In genomic region chr5:120611416-120611815, GRCm38 (mm10) we compare ENCODE assay signal across 8 mouse cellular contexts. TPM values are rescaled to one million over a fixed set of nuclear protein-coding genes. Genes with fewer than 3 reads are reported as not detected.
DNase-seq lines count a peak whose midpoint lies in the region; ATAC-seq and TF ChIP-seq lines count a peak whose summit lies in the region.

No protein-coding gene starts in this region.

- ATAC-seq in hindbrain, embryonic 11.5 days (ENCODE audit: low FRiP score) = no peak
- no peak for ATAC-seq in midbrain, embryonic 13.5 days

- H3K4me3 ChIP-seq in kidney, adult 2 months (ENCODE audit: insufficient read depth, low read depth, low read length) = peak overlapping the region; percentile 55
- peak overlapping the region; percentile 68 for H3K4me3 ChIP-seq in hindbrain, embryonic 11.5 days (ENCODE audit: low read depth, low read length)
- H3K4me3 ChIP-seq in midbrain, embryonic 13.5 days (replicated peaks) = peak overlapping the region; percentile 70

- H3K27ac ChIP-seq in kidney, adult 2 months (ENCODE audit: insufficient read depth, low read depth, low read length) = peak overlapping the region; percentile 26; the same call in 1 of the 2 replicates
- no peak overlapping the region for H3K27ac ChIP-seq in hindbrain, embryonic 11.5 days (ENCODE audit: low read depth, low read length)
- no peak overlapping the region; the same call in 1 of the 2 replicates for H3K27ac ChIP-seq in midbrain, embryonic 13.5 days

- peak overlapping the region; percentile 69; the same call in 1 of the 2 replicates for H3K9ac ChIP-seq in hindbrain, embryonic 11.5 days (ENCODE audit: low read depth, low read length)
- peak overlapping the region; percentile 71 for H3K9ac ChIP-seq in midbrain, embryonic 13.5 days (replicated peaks)

- 36% methylated on average over 8 of the region's 8 CpGs for WGBS in kidney, adult 2 months
- 57% methylated on average over 8 of the region's 8 CpGs for WGBS in hindbrain, embryonic 11.5 days
- WGBS in midbrain, embryonic 13.5 days = 59% methylated on average over 8 of the region's 8 CpGs

- peaks cover 9% of the 10 kb centered on the region; the same call in 1 of the 2 replicates for H3K4me1 ChIP-seq in kidney, adult 2 months (ENCODE audit: control insufficient read depth, insufficient read depth, low read length)
- H3K4me1 ChIP-seq in hindbrain, embryonic 11.5 days (replicated peaks; ENCODE audit: control insufficient read depth, insufficient read depth, low read length) = peaks cover 9% of the 10 kb centered on the region
- peaks cover 34% of the 10 kb centered on the region for H3K4me1 ChIP-seq in midbrain, embryonic 13.5 days (replicated peaks)

- TF ChIP-seq POLR2A in kidney, adult 2 months (IDR thresholded peaks at IDR 0.05; ENCODE audit: low read depth, low read length) = no peak
- TF ChIP-seq POLR2A in brain, embryonic 14.5 days (IDR thresholded peaks at IDR 0.05; ENCODE audit: borderline replicate concordance, extremely low read depth, insufficient read depth, insufficient read length, poor library complexity, severe bottlenecking) = no peak

- TF ChIP-seq CTCF in kidney, adult 2 months (conservative IDR thresholded peaks at IDR 0.05; ENCODE audit: insufficient read depth, insufficient read length, low read depth, low read length) = no peak
- TF ChIP-seq CTCF in brain, embryonic 14.5 days (IDR thresholded peaks at IDR 0.05; ENCODE audit: borderline replicate concordance, extremely low read depth, insufficient read depth, insufficient read length) = no peak

- no peaks in the 10 kb centered on the region for H3K27me3 ChIP-seq in kidney, adult 2 months (replicated peaks; ENCODE audit: control insufficient read depth, insufficient read depth, low read length)
- no peaks in the 10 kb centered on the region for H3K27me3 ChIP-seq in hindbrain, embryonic 11.5 days (ENCODE audit: control insufficient read depth, insufficient read depth, low read length)
- H3K27me3 ChIP-seq in midbrain, embryonic 13.5 days = no peaks in the 10 kb centered on the region

- no peaks in the 10 kb centered on the region for H3K9me3 ChIP-seq in hindbrain, embryonic 11.5 days (ENCODE audit: control insufficient read depth, low read length)
- H3K9me3 ChIP-seq in midbrain, embryonic 13.5 days = no peaks in the 10 kb centered on the region

- no peaks in the 10 kb centered on the region for H3K36me3 ChIP-seq in kidney, adult 2 months (ENCODE audit: control insufficient read depth, insufficient read depth, low read length)
- no peaks in the 10 kb centered on the region; the same call in 1 of the 2 replicates for H3K36me3 ChIP-seq in hindbrain, embryonic 11.5 days (ENCODE audit: control insufficient read depth, insufficient read depth, low read length)
- H3K36me3 ChIP-seq in midbrain, embryonic 13.5 days = peaks cover 27% of the 10 kb centered on the region

- no peak for DNase-seq in kidney, adult 2 months
- DNase-seq in kidney, adult 11 months = no peak
- DNase-seq in brain, embryonic 14.5 days (ENCODE audit: low read depth) = peak; percentile 34
- no peak for DNase-seq in hindbrain, embryonic 11.5 days (ENCODE audit: low spot score)
- DNase-seq in right cerebral cortex, adult 2 months (ENCODE audit: low spot score in 2 of 2) = no peak
- no peak for DNase-seq in gastrocnemius, adult 8-10 months (ENCODE audit: low spot score in 2 of 2)
- no peak for DNase-seq in frontal cortex, postnatal 36 days (ENCODE audit: low spot score in 2 of 2)

- peak overlapping the region; percentile 93 for H3K4me2 ChIP-seq in hindbrain, embryonic 11.5 days (replicated peaks; ENCODE audit: low read depth, low read length)
- peak overlapping the region; percentile 87 for H3K4me2 ChIP-seq in midbrain, embryonic 13.5 days (replicated peaks)

RNA-seq across cellular contexts. Expression of gene Rita1, which starts 1.0 kb away (rescaled TPM):
- polyA plus RNA-seq in kidney, adult 2 months (2012; rRNA removed) = 25.2 and 32.1 TPM in 2 replicates
- 32.8 and 38.1 TPM in 2 replicates for polyA plus RNA-seq in brain, embryonic 14.5 days (2012; rRNA removed)
- polyA plus RNA-seq in hindbrain, embryonic 11.5 days (2014; fragmentation: Nextera tagmentation; extraction: Ambion mirVana) = 9.3 and 10.5 TPM in 2 replicates
- polyA plus RNA-seq in midbrain, embryonic 13.5 days (2015; fragmentation: Nextera tagmentation; extraction: Ambion mirVana) = 23.0 and 23.9 TPM in 2 replicates
- 1 to 10 TPM; 4.9 to 8.3 (median 6.4) TPM for total RNA-seq in gastrocnemius, adult 8-10 months (2022)

RNA-seq across cellular contexts. Expression of gene Ddx54, which starts 1.1 kb away (rescaled TPM):
- polyA plus RNA-seq in kidney, adult 2 months (2012; rRNA removed) = 29.3 and 31.6 TPM in 2 replicates
- polyA plus RNA-seq in brain, embryonic 14.5 days (2012; rRNA removed) = 42.7 and 49.7 TPM in 2 replicates
- 25.9 and 32.4 TPM in 2 replicates for polyA plus RNA-seq in hindbrain, embryonic 11.5 days (2014; fragmentation: Nextera tagmentation; extraction: Ambion mirVana)
- polyA plus RNA-seq in midbrain, embryonic 13.5 days (2015; fragmentation: Nextera tagmentation; extraction: Ambion mirVana) = 43.9 and 44.3 TPM in 2 replicates
- 10 to 100 TPM; 16.7 to 19.7 (median 17.3) TPM for total RNA-seq in gastrocnemius, adult 8-10 months (2022)

RNA-seq across cellular contexts. Expression of gene Iqcd, which starts 22.6 kb away (rescaled TPM):
- polyA plus RNA-seq in kidney, adult 2 months (2012; rRNA removed) = 2.1 and 2.5 TPM in 2 replicates
- 2.3 and 3.5 TPM in 2 replicates for polyA plus RNA-seq in brain, embryonic 14.5 days (2012; rRNA removed)
- 1.1 and 1.4 TPM in 2 replicates for polyA plus RNA-seq in hindbrain, embryonic 11.5 days (2014; fragmentation: Nextera tagmentation; extraction: Ambion mirVana)
- 1.4 and 2.0 TPM in 2 replicates for polyA plus RNA-seq in midbrain, embryonic 13.5 days (2015; fragmentation: Nextera tagmentation; extraction: Ambion mirVana)
- not detected for total RNA-seq in gastrocnemius, adult 8-10 months (2022)

RNA-seq across cellular contexts. Expression of gene Cfap73, which starts 22.6 kb away (rescaled TPM):
- not detected in 2 replicates for polyA plus RNA-seq in kidney, adult 2 months (2012; rRNA removed)
- 0.18 and 0.30 TPM in 2 replicates for polyA plus RNA-seq in brain, embryonic 14.5 days (2012; rRNA removed)
- 0.54 and 0.82 TPM in 2 replicates for polyA plus RNA-seq in hindbrain, embryonic 11.5 days (2014; fragmentation: Nextera tagmentation; extraction: Ambion mirVana)
- polyA plus RNA-seq in midbrain, embryonic 13.5 days (2015; fragmentation: Nextera tagmentation; extraction: Ambion mirVana) = not detected in 2 replicates
- total RNA-seq in gastrocnemius, adult 8-10 months (2022) = not detected

RNA-seq across cellular contexts. Expression of gene Tpcn1, which starts 22.9 kb away (rescaled TPM):
- 200 and 216 TPM in 2 replicates for polyA plus RNA-seq in kidney, adult 2 months (2012; rRNA removed)
- 27.1 and 32.5 TPM in 2 replicates for polyA plus RNA-seq in brain, embryonic 14.5 days (2012; rRNA removed)
- 12.5 and 15.6 TPM in 2 replicates for polyA plus RNA-seq in hindbrain, embryonic 11.5 days (2014; fragmentation: Nextera tagmentation; extraction: Ambion mirVana)
- 12.6 and 15.6 TPM in 2 replicates for polyA plus RNA-seq in midbrain, embryonic 13.5 days (2015; fragmentation: Nextera tagmentation; extraction: Ambion mirVana)
- total RNA-seq in gastrocnemius, adult 8-10 months (2022) = 10 to 100 TPM; 39.3 to 42.7 (median 41.5) TPM
